Mouse (Mus musculus) cerebellum, adult 2 months (tissue): Measurements from ENCODE around the gene Lsamp.

Experiments
- CTCF ChIP-seq: fragments of 200-500 bp; IDR thresholded peaks from 2 replicates; pipeline ENCODE4 v1.5.1; 2011; ENCODE audit warnings: low read depth, mild to moderate bottlenecking, control low read depth, low read length, moderate library complexity, borderline replicate concordance; ENCODE audit not compliant: insufficient read depth
- POLR2A ChIP-seq: fragments of 200-500 bp; IDR thresholded peaks from 2 replicates; pipeline ENCODE4 v1.6.1; 2011; ENCODE audit warnings: low read length, control low read depth, borderline replicate concordance; ENCODE audit not compliant: insufficient read depth

- TF ChIP-seq POLR2A (no peak), CTCF (no peak)
These were observed 407.9 kb downstream of the Lsamp start for GRCm38 (mm10) chr16:40392106-40392505.
